Mouse (Mus musculus): ENCODE measurements around the gene Mfap1b. TPM values are rescaled to one million over a fixed set of nuclear protein-coding genes. Genes with fewer than 3 reads are reported as not detected.
A peak's percentile ranks its signal among the peaks of the same experiment; 100 is the strongest.
"Not testable (repeated sequence)": the region's sequence is repeated elsewhere in the genome, so short reads cannot be mapped to it uniquely, and the experiment has no call there.

Gene Mfap1b
- total RNA-seq (2021), result 10 to 100 TPM; 25.4 to 28.7 TPM

DNA sequence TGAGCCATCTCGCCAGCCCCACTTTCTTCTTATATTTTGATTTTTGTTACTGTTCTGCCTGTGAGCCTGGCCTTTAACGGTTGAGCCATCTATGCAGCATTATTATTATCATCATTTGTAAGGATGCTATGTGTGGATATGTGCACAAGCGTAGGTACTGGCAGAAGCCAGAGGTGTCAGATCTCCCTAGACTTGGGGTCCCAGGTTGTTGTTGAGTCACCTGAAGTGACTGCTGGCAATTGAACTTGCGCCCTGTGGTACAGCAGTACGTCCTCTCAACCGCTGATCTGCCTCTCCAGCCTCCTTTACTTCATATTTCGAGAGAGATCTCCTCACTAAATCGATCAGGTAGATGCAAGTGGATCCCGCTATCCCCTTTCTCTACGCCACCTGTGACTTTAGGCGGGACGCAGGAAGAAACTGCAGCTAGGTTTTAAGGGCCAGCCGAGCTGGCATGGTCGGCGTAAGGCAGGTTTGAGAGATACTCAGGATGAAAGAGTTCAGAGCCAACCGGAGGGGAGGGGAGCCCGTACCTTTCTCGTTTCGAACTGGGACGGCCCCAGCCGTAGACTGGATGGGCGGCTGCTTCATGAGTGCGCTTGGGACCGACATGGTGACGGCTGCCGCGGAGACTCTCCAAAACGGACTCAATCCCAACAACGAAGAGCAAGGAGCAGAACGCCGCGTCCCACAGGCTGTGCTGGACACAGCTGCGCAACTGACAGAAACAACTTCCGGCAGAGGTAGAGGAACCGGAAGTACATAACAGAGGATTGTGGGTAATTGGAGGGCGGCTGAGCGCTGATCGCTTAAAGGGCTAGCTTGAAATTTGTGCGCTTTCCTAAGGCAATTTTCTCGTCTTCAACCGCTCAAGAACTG lies at the start of gene Mfap1b:
Gene Mfap1b, minus strand, starts transcription at position 767 of the 879 bp plus-strand sequence.
- intact Hi-C loops (cut with DNase I), result loop anchor here (5.0 kb wide), 1 partner anchor 34 kb away; the partner anchor contains the start of genes Mfap1a and Wdr76

DNA sequence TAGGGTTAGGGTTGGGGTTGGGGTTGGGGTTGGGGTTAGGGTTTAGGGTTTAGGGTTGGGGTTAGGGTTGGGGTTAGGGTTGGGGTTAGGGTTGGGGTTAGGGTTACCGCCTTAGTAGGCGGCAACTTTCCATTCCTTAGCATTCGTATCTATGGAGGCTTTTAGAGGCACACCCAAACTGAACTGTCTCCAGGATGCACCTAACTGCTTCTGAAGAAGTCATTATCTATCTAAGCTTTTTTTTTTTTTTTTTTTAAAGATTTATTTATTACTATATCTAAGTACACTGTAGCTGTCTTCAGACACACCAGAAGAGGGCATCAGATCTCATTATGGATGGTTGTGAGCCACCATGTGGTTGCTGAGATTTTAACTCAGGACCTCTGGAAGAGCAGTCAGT lies 49.0 kb upstream of the Mfap1b start:
- DNase-seq; intact Hi-C loops (cut with DNase I): not testable (repeated sequence)

More for the DNA sequence above, at the start of gene Mfap1b:
- DNase-seq, result peak; percentile 87

DNA sequence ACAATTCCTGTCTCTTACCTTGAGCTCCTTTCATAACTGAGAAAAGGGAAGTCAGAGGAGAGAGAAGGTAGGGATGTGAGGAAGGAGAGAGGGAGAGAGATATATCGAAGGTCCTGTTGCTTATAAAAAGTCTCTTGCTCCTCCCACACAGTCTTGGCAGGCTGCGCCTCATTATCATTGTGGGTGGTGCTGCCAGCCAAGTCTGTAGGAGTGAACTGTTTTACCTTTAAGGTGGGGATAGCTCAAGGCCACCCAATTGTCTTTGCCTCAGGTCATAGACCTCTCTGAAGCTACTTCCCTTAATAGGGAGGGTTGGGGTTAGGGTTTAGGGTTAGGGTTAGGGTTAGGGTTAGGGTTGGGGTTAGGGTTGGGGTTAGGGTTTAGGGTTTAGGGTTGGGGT lies 48.1 kb upstream of the Mfap1b start:
- DNase-seq, result no peak
- intact Hi-C loops (cut with DNase I), result no loop called here

DNA sequence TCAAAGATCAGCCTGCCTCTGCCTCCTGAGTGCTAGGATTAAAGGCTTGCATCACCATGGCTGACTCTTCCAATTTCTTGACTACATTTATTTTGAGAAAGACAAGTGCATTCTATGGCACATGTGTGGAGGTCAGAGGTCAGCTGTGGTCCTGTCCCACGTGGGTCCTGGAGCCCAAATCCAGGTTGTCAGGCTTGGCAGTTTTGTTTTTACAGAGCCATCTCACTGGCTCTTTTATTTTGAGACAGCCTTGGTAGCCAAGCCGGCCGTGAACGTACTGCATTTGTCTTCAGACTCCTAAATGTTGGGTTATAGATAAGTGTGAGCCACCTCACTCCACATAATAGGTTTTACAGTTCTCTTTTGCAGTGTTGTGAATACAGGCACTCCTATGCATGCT lies 44.8 kb upstream of the Mfap1b start:
- intact Hi-C loops (cut with DNase I), result not testable (repeated sequence)

DNA sequence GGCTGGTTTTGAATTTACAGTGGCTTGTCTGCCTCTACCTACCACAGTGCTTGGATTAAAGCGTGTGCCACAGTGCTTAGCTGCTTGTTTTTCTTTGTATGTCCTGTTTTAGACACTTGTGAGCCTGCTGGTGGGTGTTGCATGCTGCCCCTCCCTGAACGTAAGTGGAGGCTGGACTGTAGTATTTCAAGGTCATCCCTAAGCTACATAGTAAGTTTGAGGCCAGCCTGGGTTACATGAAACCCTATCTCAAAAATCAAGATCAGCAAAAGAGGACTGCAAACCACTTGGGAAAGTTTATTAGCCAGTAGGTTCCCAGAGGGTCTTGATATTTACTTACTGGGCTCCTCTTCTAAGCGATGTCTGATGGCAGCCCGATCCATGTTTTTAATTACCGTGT lies 44.2 kb upstream of the Mfap1b start:
- no peak for DNase-seq

More for the DNA sequence above, 44.8 kb upstream of the Mfap1b start:
- not testable (repeated sequence) for DNase-seq

DNA sequence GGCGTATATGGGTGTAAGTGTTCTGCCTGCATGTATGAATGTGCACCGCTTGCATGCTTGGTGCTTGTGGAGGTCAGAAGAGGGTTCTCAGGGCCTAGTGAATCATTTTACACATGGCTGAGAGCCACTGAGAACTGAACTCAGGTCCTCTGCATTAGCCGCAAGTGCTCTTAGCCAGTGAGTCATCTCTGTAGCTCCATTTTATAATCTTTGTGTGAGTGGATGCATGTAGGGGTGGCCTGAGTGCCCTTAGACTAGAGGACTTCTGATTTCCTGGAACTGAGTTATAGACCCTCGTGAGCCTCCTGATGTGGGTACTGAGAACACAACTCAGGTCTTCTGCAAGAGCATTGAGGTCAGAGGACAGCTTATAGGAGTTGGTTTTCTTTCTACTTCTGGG lies 40.3 kb upstream of the Mfap1b start:
- intact Hi-C loops (cut with DNase I), result no loop called here
- no peak for DNase-seq

More for the DNA sequence above, 44.2 kb upstream of the Mfap1b start:
- intact Hi-C loops (cut with DNase I), result no loop called here

DNA sequence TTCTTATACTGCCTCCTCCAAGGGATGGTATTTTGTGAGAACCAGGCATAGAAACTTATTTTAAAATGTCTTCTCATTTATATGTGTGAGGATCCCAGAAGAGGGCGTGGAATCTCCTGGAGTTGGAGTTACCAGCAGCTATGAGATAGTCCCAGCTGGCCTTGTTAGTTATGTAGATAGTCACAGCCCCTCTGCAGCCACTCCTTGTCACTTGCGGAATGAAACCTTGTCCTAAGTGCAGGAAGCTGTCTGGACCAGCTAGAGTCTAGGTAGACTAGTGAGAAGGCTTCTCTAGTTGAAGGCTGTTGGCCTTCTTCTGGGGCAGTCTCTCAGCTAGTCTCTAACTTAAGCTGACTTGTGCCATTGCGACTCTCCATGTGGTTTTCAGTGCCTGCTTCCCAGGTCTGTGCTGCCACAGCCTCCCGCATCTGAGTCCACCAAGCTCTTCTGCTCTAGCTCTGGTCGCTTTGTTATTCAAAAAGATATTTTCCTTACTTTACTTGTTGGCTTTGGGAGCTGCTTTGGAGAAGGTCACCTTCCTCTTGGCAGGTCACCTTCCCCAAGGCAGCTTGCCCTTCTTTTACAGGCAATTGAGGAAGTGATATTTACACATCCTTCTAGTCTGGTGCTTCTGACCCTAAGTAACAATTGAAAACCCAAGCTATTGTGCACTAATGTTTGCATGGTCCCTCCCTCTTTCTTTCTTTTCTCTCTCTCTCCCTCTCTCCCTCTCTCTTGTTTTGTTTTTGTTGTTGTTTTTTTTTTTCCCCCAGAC lies 39.3 kb upstream of the Mfap1b start:
- intact Hi-C loops (cut with DNase I), result not testable (repeated sequence)

DNA sequence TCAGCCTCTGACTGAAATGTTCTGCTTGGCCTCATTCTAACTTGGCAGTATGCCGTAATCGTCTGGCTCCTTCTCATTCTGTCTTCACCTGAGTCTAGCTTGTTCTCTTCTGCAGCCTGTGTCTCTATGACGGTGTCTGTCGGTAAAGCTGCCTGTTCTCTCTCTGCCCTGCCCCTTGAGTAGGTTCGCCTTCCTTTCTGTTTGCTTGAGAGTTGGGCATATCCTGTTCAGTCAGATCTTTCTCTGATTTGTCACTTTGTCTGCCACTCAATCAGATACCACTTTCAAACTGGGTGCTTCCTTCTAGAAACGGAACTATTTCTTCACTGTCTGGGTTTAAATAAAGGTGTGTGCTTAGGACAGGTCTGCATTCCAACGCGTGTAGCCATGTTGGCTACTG lies 37.5 kb upstream of the Mfap1b start:
- no peak for DNase-seq
- intact Hi-C loops (cut with DNase I), result no loop called here

More for the DNA sequence above, 39.3 kb upstream of the Mfap1b start:
- not testable (repeated sequence) for DNase-seq

DNA sequence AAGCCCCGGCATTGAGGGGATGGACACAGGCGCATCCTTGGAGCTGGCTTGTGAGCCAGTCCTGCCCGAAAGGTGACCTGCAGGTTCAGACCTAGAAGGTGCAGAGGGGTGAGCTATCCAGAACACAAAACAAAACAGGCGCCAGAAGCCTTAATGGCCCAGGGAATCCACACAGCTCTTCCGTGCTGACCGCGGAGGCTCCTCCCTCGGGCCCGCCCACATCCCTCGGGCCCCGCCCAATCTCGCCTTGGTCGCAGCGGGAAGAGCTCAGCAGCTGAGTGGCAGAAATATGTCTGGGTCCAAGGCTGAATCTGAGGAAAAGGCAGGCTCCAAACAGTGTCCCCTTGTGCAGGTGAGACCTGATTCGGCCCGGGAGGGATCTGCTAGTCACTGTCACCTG lies 35.7 kb upstream of the Mfap1b start:
- intact Hi-C loops (cut with DNase I), result loop anchor here (5.0 kb wide), 1 partner anchor 37 kb away; the partner anchor contains the start of gene Mfap1b
- peak; percentile 48 to 66 for DNase-seq

DNA sequence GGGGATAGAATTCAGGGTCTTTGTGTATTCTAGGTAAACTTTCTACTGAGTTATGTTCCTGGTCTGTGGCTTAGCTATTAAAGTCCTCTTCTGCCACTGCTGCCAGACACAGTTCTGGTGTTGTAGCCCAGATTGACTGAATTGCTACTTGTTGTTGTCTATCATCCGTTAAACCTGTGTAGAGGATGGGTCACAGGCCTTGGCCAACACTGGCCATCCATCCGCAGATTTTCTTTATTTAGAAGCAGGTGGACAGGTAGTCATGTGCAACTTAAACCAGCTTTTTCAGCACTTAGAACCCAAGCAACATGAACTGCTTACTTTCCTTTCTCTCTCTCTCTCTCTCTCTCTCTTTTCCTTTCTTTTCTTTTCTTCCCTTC lies 34.1 kb upstream of the Mfap1b start:
- intact Hi-C loops (cut with DNase I), result loop anchor here (5.0 kb wide), 1 partner anchor 36 kb away; the partner anchor contains the start of gene Mfap1b

DNA sequence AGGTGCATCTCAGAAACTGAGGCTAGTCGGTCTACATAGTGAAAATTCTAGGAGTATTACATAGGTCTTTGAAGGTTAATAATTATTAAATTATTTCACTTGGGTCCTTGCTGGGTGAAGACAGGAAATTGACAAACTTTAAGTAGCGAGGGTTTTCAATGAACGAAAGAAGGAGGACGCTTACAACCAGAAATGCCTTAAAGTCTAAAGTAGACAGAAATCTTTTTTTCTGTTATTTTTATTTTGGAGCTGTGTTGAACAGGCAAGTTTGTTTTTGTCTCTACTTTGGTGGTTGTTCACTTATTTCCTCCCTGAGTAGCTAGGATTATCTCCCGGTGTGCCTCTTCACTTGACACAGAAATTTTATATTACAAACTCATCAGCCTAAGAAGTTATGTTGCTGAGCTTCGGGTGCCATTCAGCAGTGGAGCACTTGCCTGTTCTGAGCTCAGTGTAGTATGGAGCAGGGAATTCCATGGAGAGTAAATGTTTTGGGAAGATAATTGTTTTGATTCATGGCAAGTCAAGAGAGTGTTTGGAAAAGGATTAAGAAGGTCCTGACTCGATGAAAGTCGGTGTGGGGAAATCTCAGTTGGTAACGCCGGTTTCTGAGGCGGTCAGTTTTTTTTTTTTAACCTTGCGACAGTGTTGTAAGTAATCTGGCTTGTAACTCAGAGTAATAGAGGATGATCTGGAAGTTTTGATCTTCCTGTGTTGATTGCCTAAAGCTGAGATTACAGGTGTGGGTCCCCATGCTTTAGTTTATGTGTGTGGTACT lies 33.5 kb upstream of the Mfap1b start:
- intact Hi-C loops (cut with DNase I), result loop anchor here (5.0 kb wide), 1 partner anchor 35 kb away; the partner anchor contains the start of gene Mfap1b
- DNase-seq, result no peak

More for the DNA sequence above, 34.1 kb upstream of the Mfap1b start:
- no peak for DNase-seq

DNA sequence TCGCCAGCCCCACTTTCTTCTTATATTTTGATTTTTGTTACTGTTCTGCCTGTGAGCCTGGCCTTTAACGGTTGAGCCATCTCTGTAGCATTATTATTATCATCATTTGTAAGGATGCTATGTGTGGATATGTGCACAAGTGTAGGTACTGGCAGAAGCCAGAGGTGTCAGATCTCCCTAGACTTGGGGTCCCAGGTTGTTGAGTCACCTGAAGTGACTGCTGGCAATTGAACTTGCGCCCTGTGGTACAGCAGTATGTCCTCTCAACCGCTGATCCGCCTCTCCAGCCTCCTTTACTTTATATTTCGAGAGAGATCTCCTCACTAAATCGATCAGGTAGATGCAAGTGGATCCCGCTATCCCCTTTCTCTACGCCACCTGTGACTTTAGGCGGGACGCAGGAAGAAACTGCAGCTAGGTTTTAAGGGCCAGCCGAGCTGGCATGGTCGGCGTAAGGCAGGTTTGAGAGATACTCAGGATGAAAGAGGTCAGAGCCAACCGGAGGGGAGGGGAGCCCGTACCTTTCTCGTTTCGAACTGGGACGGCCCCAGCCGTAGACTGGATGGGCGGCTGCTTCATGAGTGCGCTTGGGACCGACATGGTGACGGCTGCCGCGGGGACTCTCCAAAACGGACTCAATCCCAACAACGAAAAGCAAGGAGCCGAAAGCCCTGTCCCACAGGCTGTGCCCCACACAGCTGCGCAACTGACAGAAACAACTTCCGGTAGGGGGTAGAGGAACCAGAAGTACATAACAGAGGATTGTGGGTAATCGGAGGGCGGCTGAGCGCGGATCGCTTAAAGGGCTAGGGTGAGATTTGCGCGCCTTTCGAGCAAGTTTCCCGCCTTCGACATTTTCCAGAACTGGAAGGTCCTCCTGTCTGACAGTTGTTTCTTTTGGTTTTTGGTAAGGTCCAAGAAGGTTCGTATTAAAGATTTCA lies 32.3 kb upstream of the Mfap1b start, which contains the start of the genes Mfap1a and Wdr76:
Gene Mfap1a, minus strand, starts transcription at position 724 of the 941 bp plus-strand sequence.
Gene Wdr76, plus strand, starts transcription at position 782 of the 941 bp plus-strand sequence.
- peak; percentile 88 to 89 for DNase-seq
- intact Hi-C loops (cut with DNase I), result loop anchor here (5.0 kb wide), 1 partner anchor 34 kb away; the partner anchor contains the start of gene Mfap1b

DNA sequence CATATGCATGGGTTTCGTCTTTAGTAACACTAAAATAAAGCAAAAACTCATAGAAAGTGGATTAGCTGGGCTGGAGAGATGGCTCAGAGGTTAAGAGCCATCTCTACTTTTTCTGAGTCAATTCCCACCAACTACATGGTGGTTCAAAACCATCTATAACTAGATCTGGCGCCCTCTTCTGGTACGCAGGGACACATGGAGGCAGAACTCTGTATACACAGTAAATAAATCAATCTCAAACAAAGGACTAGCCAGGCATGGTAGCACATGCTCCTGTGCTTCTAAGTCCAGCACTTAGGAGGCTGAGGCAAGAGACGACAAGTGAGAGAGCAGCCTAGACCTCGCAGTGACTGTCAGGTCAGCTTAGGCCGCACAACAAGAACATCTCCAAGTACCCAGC lies 27.7 kb upstream of the Mfap1b start:
- intact Hi-C loops (cut with DNase I); DNase-seq: not testable (repeated sequence)

DNA sequence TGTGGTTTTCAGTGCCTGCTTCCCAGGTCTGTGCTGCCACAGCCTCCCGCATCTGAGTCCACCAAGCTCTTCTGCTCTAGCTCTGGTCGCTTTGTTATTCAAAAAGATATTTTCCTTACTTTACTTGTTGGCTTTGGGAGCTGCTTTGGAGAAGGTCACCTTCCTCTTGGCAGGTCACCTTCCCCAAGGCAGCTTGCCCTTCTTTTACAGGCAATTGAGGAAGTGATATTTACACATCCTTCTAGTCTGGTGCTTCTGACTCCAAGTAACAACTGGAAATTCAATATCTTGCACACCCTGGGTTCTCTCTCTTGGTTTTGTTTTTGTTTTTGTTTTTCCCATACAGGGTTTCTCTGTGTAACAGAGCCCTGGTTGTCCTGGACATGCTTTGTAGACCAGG lies 10.5 kb upstream of the Mfap1b start:
- DNase-seq; intact Hi-C loops (cut with DNase I): not testable (repeated sequence)

DNA sequence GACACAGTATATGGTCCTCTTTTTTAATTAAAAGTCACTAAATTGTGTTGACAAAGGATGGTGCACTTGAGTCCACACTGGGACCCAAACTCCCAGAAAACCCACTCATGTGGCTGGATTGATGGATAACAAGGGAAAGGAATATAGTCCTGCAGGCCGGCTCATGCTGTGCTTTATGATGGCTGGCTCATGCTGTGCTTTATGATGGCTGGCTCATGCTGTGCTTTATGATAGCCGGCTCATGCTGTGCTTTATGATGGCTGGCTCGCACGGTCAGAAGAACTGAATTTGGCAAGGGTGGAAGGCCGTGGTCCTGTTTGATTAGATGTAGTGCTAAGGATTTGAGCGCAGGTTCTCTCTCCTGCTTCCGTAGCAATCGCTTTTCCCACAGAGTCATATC lies 9.7 kb upstream of the Mfap1b start:
- intact Hi-C loops (cut with DNase I), result no loop called here
- DNase-seq, result no peak

DNA sequence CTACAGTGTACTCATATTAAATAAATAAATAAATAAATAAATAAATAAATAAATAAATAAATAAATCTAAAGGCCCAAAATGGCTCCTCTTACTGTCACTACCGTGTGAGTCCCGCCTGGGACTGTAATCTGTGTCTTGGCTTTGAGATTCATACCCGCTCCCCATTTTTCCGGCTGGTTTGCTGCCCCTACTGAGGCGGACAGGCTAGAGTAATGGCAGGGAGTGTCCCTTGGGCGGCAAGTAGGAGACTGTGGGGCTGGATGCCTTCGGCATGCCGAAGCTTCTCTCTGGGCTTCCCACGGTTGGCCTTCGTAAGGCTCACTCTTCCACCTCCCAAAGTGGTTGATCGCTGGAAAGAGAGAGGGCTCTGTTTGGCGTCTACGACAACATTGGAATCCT lies 7.0 kb upstream of the Mfap1b start:
- DNase-seq; intact Hi-C loops (cut with DNase I): not testable (repeated sequence)

DNA sequence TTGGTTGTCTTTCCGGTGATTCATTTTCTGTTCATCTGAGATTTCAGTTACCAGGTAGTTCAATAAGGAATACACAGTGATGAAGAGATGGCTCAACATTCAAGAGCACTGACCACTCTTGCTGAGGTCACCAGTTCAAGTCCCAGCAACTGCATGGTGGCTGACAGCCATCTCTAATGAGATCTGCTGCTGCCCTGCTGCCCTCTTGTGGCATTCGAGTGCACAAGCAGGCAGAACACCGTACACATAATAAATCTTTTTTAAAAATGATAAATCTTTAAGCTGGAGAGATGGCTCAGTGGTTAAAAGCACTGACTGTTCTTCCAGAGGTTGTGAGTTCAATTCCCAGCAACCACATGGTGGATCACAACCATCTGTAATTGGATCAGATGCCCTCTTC lies 6.6 kb upstream of the Mfap1b start:
- peak in 1 of 2 experiments; percentile 27 for DNase-seq
- intact Hi-C loops (cut with DNase I), result no loop called here

DNA sequence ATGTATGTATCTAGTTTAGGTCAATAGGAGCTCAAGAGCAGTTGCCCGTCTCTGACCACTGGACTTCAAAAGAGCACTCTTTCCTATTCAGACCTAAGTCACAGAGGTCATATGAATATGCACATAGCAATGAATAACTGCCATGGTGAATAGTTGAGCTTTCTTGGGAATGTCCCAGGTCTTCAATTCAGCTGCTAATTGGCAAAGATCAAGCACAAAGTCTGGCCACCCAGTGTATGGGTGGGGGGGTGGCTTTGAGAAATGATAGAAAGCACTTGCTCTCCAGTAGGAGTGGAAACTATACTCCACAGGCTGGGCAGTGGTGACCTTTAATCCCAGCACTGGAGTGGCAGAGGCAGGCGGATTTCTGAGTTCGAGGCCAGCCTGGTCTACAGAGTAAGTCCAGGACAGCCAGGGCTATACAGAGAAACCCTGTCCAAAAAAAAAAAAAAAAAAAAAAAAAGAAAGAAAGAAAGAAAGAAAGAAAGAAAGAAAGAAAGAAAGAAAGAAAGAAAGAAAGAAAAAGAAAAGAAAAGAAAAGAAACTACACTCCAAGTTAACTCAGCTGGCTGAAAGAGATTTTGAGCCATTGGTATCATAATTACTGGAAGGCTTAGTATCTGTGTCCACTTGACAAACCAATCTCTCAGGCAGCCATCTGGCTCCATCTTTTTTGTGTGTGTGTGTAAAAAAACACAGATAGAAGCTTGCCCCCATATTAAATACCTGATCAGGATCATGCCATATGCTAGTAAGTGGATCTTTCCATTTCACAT lies 3.8 kb upstream of the Mfap1b start:
- intact Hi-C loops (cut with DNase I), result no loop called here
- no peak for DNase-seq
